Mouse (Mus musculus) liver, adult 2 months (tissue): Measurements from ENCODE around the gene Olfr913. TPM values are rescaled to one million over a fixed set of nuclear protein-coding genes. Genes with fewer than 3 reads are reported as not detected.

Source experiments
- DNase-seq: peaks from one replicate; pipeline ENCODE4 v3.0.0-alpha.2; 2011; ENCODE audit warnings: low read depth, low spot score; ENCODE audit errors: extremely low read depth
- H3K27ac ChIP-seq: fragments of 200-500 bp; replicated peaks from 2 replicates; pipeline ENCODE4 v1.5.1; 2012; ENCODE audit warnings: low read depth, mild to moderate bottlenecking, control low read depth, inconsistent platforms, low read length; ENCODE audit not compliant: insufficient read depth
- H3K27me3 ChIP-seq: fragments of 200-500 bp; 2 replicates; pipeline ENCODE4 v1.6.1; 2012; ENCODE audit warnings: mild to moderate bottlenecking, moderate library complexity, low read length, inconsistent platforms; ENCODE audit not compliant: control insufficient read depth, insufficient read depth
- H3K36me3 ChIP-seq: fragments of 200-500 bp; 2 replicates; pipeline ENCODE4 v1.6.1; 2012; ENCODE audit warnings: low read length, inconsistent platforms; ENCODE audit not compliant: control insufficient read depth, insufficient read depth
- H3K4me1 ChIP-seq: fragments of 200-500 bp; 2 replicates; pipeline ENCODE4 v1.6.1; 2011; ENCODE audit warnings: low read length; ENCODE audit not compliant: control insufficient read depth, insufficient read depth
- H3K4me3 ChIP-seq: fragments of 200-500 bp; 2 replicates; pipeline ENCODE4 v1.5.1; 2011; ENCODE audit warnings: low read depth, mild to moderate bottlenecking, control low read depth, low read length, moderate library complexity; ENCODE audit not compliant: insufficient read depth
- H3K79me2 ChIP-seq: fragments of 200-500 bp; 2 replicates; pipeline ENCODE4 v1.6.1; 2012; ENCODE audit warnings: inconsistent platforms, mild to moderate bottlenecking, low read length, moderate library complexity; ENCODE audit not compliant: control insufficient read depth, insufficient read depth
- H3K9ac ChIP-seq: fragments of 200-500 bp; 2 replicates; pipeline ENCODE4 v1.6.1; 2012; ENCODE audit warnings: low read depth, mild to moderate bottlenecking, control low read depth, inconsistent platforms, low read length
- CTCF ChIP-seq: fragments of 200-500 bp; IDR thresholded peaks from 2 replicates; pipeline ENCODE4 v1.5.1; 2011; ENCODE audit warnings: low read depth, low read length, control low read depth
- POLR2A ChIP-seq: fragments of 200-500 bp; IDR thresholded peaks from 2 replicates; pipeline ENCODE4 v1.6.1; 2011; ENCODE audit warnings: low read length, control low read depth; ENCODE audit not compliant: insufficient read depth; ENCODE audit errors: extremely low read depth
- WGBS: fragments of 180-500 bp; shearing (Covaris S2); methylation state at CpG from one replicate; pipeline ENCODE4 v1.1.7; 2018; 5-methylcytosine and 5-hydroxymethylcytosine counted together
- polyA plus RNA-seq: library from polyadenylated mRNA; depleted of rRNA; stranded (reverse); fragments of >200 nt; gene quantifications from 2 replicates; pipeline ENCODE4 v1.2.3, GENCODE M21; 2012; rRNA removed
- total RNA-seq: library from RNA; depleted of rRNA; stranded (reverse); fragments of >200 nt; gene quantifications from 2 replicates; pipeline ENCODE4 v1.2.3, GENCODE M21; 2014; rRNA removed

Olfr913 gene
- total RNA-seq (not detected in 2 replicates), polyA plus RNA-seq (not detected in 2 replicates)

- H3K36me3 ChIP-seq: no peaks in the 10 kb centered on the region
- TF ChIP-seq POLR2A: no peak
- no peak for TF ChIP-seq CTCF
- 43% methylated on average over 2 of the region's 2 CpGs for WGBS
- H3K27me3 ChIP-seq: no peaks in the 10 kb centered on the region
- no peak for DNase-seq
- no peak within 1 kb of the TSS for H3K9ac ChIP-seq
- no peaks in the 10 kb centered on the region for H3K79me2 ChIP-seq
- no peak within 1 kb of the TSS for H3K4me3 ChIP-seq
- no peaks in the 10 kb centered on the region for H3K4me1 ChIP-seq
- no peak within 1 kb of the TSS for H3K27ac ChIP-seq
Observed at GRCm38 (mm10) chr9:38592459-38592858, at the start of gene Olfr913. Olfr913 (plus strand) TSS chr9:38592759.

- WGBS: 68% methylated on average over 1 of the region's 1 CpGs
- no peak for DNase-seq
- no peak within 1 kb of the TSS for H3K4me3 ChIP-seq
- H3K79me2 ChIP-seq: no peaks in the 10 kb centered on the region
- H3K27me3 ChIP-seq: no peaks in the 10 kb centered on the region
- H3K9ac ChIP-seq: no peak within 1 kb of the TSS
- TF ChIP-seq CTCF: no peak
- TF ChIP-seq POLR2A: no peak
- H3K36me3 ChIP-seq: no peaks in the 10 kb centered on the region
- H3K4me1 ChIP-seq: no peaks in the 10 kb centered on the region
- H3K27ac ChIP-seq: no peak within 1 kb of the TSS
Observed at GRCm38 (mm10) chr9:38579878-38580277, 12.7 kb upstream of the Olfr913 start, which contains the start of gene Olfr912. Olfr912 (plus strand) TSS chr9:38580178.

- no peak for DNase-seq
- Histone ChIP-seq H3K4me3 (no peak overlapping the region), H3K9ac (no peak overlapping the region), H3K4me1 (no peaks in the 10 kb centered on the region), H3K79me2 (no peaks in the 10 kb centered on the region), H3K36me3 (no peaks in the 10 kb centered on the region), H3K27ac (no peak overlapping the region), H3K27me3 (no peaks in the 10 kb centered on the region)
- TF ChIP-seq CTCF (no peak), POLR2A (no peak)
- 27% methylated on average over 1 of the region's 1 CpGs for WGBS
Observed at GRCm38 (mm10) chr9:38591056-38591455, 1.5 kb upstream of the Olfr913 start.

GRCm38 (mm10) chr9:38604802-38605201 is 12.2 kb downstream of the Olfr913 start, which contains the start of gene Olfr914:
Olfr914 (plus strand) TSS chr9:38605102.
- no peak within 1 kb of the TSS for H3K4me3 ChIP-seq
- H3K4me1 ChIP-seq: no peaks in the 10 kb centered on the region
- no peak for DNase-seq
- 38% methylated on average over 2 of the region's 2 CpGs for WGBS
- H3K36me3 ChIP-seq: no peaks in the 10 kb centered on the region
- no peaks in the 10 kb centered on the region for H3K79me2 ChIP-seq
- H3K9ac ChIP-seq: no peak within 1 kb of the TSS
- TF ChIP-seq POLR2A: no peak
- TF ChIP-seq CTCF: no peak
- H3K27ac ChIP-seq: no peak within 1 kb of the TSS
- no peaks in the 10 kb centered on the region for H3K27me3 ChIP-seq

- Histone ChIP-seq H3K27ac (no peak overlapping the region), H3K9ac (no peak overlapping the region), H3K4me3 (no peak overlapping the region), H3K27me3 (no peaks in the 10 kb centered on the region), H3K4me1 (no peaks in the 10 kb centered on the region), H3K36me3 (no peaks in the 10 kb centered on the region), H3K79me2 (no peaks in the 10 kb centered on the region)
- TF ChIP-seq POLR2A: no peak
- TF ChIP-seq CTCF: no peak
- 81% methylated on average over 4 of the region's 4 CpGs for WGBS
- no peak for DNase-seq
Observed at GRCm38 (mm10) chr9:38632406-38632805, 39.8 kb downstream of the Olfr913 start.

Other genes with a start within 250 kb of the Olfr913 start
- gene Olfr898, start 244.3 kb upstream of the Olfr913 start, total RNA-seq: not detected in 2 replicates
- gene Olfr898, start 244.3 kb upstream of the Olfr913 start, polyA plus RNA-seq: not detected in 2 replicates
- not detected in 2 replicates for gene Olfr250, start 225.9 kb upstream of the Olfr913 start, total RNA-seq
- gene Olfr250, start 225.9 kb upstream of the Olfr913 start, polyA plus RNA-seq: not detected in 2 replicates
- not detected in 2 replicates for gene Olfr251, start 215.7 kb upstream of the Olfr913 start, total RNA-seq
- gene Olfr251, start 215.7 kb upstream of the Olfr913 start, polyA plus RNA-seq: not detected in 2 replicates
- gene Olfr147, start 191.1 kb upstream of the Olfr913 start, total RNA-seq: not detected in 2 replicates
- gene Olfr147, start 191.1 kb upstream of the Olfr913 start, polyA plus RNA-seq: not detected in 2 replicates
- not detected in 2 replicates for gene Olfr901, start 163.3 kb upstream of the Olfr913 start, total RNA-seq
- gene Olfr901, start 163.3 kb upstream of the Olfr913 start, polyA plus RNA-seq: not detected in 2 replicates
- not detected in 2 replicates for gene Olfr902, start 145.1 kb upstream of the Olfr913 start, total RNA-seq
- not detected in 2 replicates for gene Olfr902, start 145.1 kb upstream of the Olfr913 start, polyA plus RNA-seq
- gene Olfr904, start 129.6 kb upstream of the Olfr913 start, total RNA-seq: not detected in 2 replicates
- not detected in 2 replicates for gene Olfr904, start 129.6 kb upstream of the Olfr913 start, polyA plus RNA-seq
- not detected in 2 replicates for gene Olfr905, start 121.7 kb upstream of the Olfr913 start, total RNA-seq
- not detected in 2 replicates for gene Olfr905, start 121.7 kb upstream of the Olfr913 start, polyA plus RNA-seq
- not detected in 2 replicates for gene Olfr906, start 105.7 kb upstream of the Olfr913 start, total RNA-seq
- gene Olfr906, start 105.7 kb upstream of the Olfr913 start, polyA plus RNA-seq: not detected in 2 replicates
- not detected in 2 replicates for gene Olfr907, start 97.0 kb upstream of the Olfr913 start, total RNA-seq
- gene Olfr907, start 97.0 kb upstream of the Olfr913 start, polyA plus RNA-seq: not detected in 2 replicates
- gene Olfr911-ps1, start 71.2 kb upstream of the Olfr913 start, total RNA-seq: not detected in 2 replicates
- gene Olfr911-ps1, start 71.2 kb upstream of the Olfr913 start, polyA plus RNA-seq: not detected in 2 replicates
- gene Olfr910, start 54.9 kb upstream of the Olfr913 start, total RNA-seq: not detected in 2 replicates
- gene Olfr910, start 54.9 kb upstream of the Olfr913 start, polyA plus RNA-seq: not detected in 2 replicates
- gene Olfr912, start 12.6 kb upstream of the Olfr913 start, total RNA-seq: not detected in 2 replicates
- not detected in 2 replicates for gene Olfr912, start 12.6 kb upstream of the Olfr913 start, polyA plus RNA-seq
- gene Olfr914, start 12.3 kb downstream of the Olfr913 start, total RNA-seq: not detected in 2 replicates
- gene Olfr914, start 12.3 kb downstream of the Olfr913 start, polyA plus RNA-seq: not detected in 2 replicates
- gene Olfr916, start 67.1 kb downstream of the Olfr913 start, total RNA-seq: not detected in 2 replicates
- gene Olfr916, start 67.1 kb downstream of the Olfr913 start, polyA plus RNA-seq: not detected in 2 replicates
- gene Olfr917, start 73.1 kb downstream of the Olfr913 start, total RNA-seq: not detected in 2 replicates
- gene Olfr917, start 73.1 kb downstream of the Olfr913 start, polyA plus RNA-seq: not detected in 2 replicates
- gene Olfr918, start 81.8 kb downstream of the Olfr913 start, total RNA-seq: not detected in 2 replicates
- not detected in 2 replicates for gene Olfr918, start 81.8 kb downstream of the Olfr913 start, polyA plus RNA-seq
- gene Olfr919, start 110.9 kb downstream of the Olfr913 start, total RNA-seq: not detected in 2 replicates
- not detected in 2 replicates for gene Olfr919, start 110.9 kb downstream of the Olfr913 start, polyA plus RNA-seq
- gene Vwa5a, start 125.5 kb downstream of the Olfr913 start, total RNA-seq: 20.2 and 22.9 TPM in 2 replicates
- gene Vwa5a, start 125.5 kb downstream of the Olfr913 start, polyA plus RNA-seq: 6.8 and 8.3 TPM in 2 replicates
- 0.07 and 0.09 TPM in 2 replicates for gene Olfr920, start 159.5 kb downstream of the Olfr913 start, total RNA-seq
- gene Olfr920, start 159.5 kb downstream of the Olfr913 start, polyA plus RNA-seq: 0.01 TPM in 2 replicates
- gene Olfr921, start 180.3 kb downstream of the Olfr913 start, total RNA-seq: not detected in 2 replicates
- gene Olfr921, start 180.3 kb downstream of the Olfr913 start, polyA plus RNA-seq: not detected in 2 replicates
- not detected in 2 replicates for gene Olfr922, start 221.9 kb downstream of the Olfr913 start, total RNA-seq
- not detected in 2 replicates for gene Olfr922, start 221.9 kb downstream of the Olfr913 start, polyA plus RNA-seq
- not detected in 2 replicates for gene Olfr923, start 233.8 kb downstream of the Olfr913 start, total RNA-seq
- not detected in 2 replicates for gene Olfr923, start 233.8 kb downstream of the Olfr913 start, polyA plus RNA-seq